ENCODE assay signal across 22 mouse cellular contexts in the genomic region with DNA sequence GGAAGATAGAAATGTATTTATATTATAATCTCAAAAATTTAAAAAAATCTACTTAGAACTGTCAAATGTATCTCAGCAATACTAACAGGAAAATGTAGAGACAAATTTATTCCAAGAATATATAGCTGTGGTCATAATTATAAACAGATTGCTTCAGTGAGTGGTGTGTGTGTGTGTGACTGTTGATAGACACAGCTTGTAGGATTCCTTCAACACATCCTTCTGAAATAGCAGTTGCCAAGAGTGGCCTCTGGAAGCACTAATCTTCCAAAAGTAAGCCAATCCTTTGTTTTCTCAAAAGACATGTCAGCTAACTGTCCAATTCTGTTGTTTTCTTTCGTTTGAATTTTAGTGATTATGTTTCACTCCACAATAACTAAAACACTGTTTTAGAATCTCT.
DNase-seq lines count a peak whose midpoint lies in the region; ATAC-seq and TF ChIP-seq lines count a peak whose summit lies in the region.
"Had no signal": no experiment of that assay in that cellular context is flagged by ENCODE, and none has a peak within 500 bp of the region (broad histone marks: within the 10 kb centered on the region; RNA-seq: fewer than 3 reads in every experiment).

No protein-coding gene starts in this region.

- H3K27ac ChIP-seq in lung, embryonic 14.5 days (ENCODE audit: low read depth): 0 out of 2 replicates have a peak overlapping the region, but pooled peaks have one; percentile 6
- H3K27ac ChIP-seq in lung, embryonic 16.5 days (ENCODE audit: low read length): no peak overlapping the region; the same call in 1 of the 2 replicates
- H3K27ac ChIP-seq: embryonic facial prominence, embryonic 12.5 days; embryonic facial prominence, embryonic 15.5 days; forebrain, embryonic 10.5 days; forebrain, embryonic 12.5 days had no signal

- no peaks in the 10 kb centered on the region for H3K9me3 ChIP-seq in lung, embryonic 14.5 days (ENCODE audit: low read depth, low read length)
- no peaks in the 10 kb centered on the region for H3K9me3 ChIP-seq in lung, embryonic 16.5 days (ENCODE audit: control insufficient read depth, low read length)
- H3K9me3 ChIP-seq: embryonic facial prominence, embryonic 12.5 days; embryonic facial prominence, embryonic 15.5 days; forebrain, embryonic 10.5 days; forebrain, embryonic 12.5 days had no signal

- no peak overlapping the region for H3K4me2 ChIP-seq in lung, embryonic 14.5 days
- H3K4me2 ChIP-seq in lung, embryonic 16.5 days (ENCODE audit: low read depth, low read length): no peak overlapping the region
- H3K4me2 ChIP-seq: embryonic facial prominence, embryonic 12.5 days; embryonic facial prominence, embryonic 15.5 days; forebrain, embryonic 12.5 days had no signal

- no peaks in the 10 kb centered on the region for H3K4me1 ChIP-seq in lung, embryonic 14.5 days (ENCODE audit: insufficient read depth)
- no peaks in the 10 kb centered on the region; the same call in 1 of the 2 replicates for H3K4me1 ChIP-seq in lung, embryonic 16.5 days (replicated peaks; ENCODE audit: control insufficient read depth, insufficient read depth, low read length)
- H3K4me1 ChIP-seq: embryonic facial prominence, embryonic 12.5 days; embryonic facial prominence, embryonic 15.5 days; forebrain, embryonic 10.5 days; forebrain, embryonic 12.5 days had no signal

- no peaks in the 10 kb centered on the region for H3K36me3 ChIP-seq in lung, embryonic 14.5 days (ENCODE audit: insufficient read depth)
- no peaks in the 10 kb centered on the region for H3K36me3 ChIP-seq in lung, embryonic 16.5 days (ENCODE audit: control insufficient read depth, insufficient read depth, low read length)
- H3K36me3 ChIP-seq: embryonic facial prominence, embryonic 12.5 days; embryonic facial prominence, embryonic 15.5 days; forebrain, embryonic 10.5 days; forebrain, embryonic 12.5 days had no signal

- H3K9ac ChIP-seq in lung, embryonic 14.5 days: no peak overlapping the region
- no peak overlapping the region for H3K9ac ChIP-seq in lung, embryonic 16.5 days (ENCODE audit: low read length)
- H3K9ac ChIP-seq: embryonic facial prominence, embryonic 12.5 days; embryonic facial prominence, embryonic 15.5 days; forebrain, embryonic 12.5 days had no signal

- H3K4me3 ChIP-seq in lung, embryonic 14.5 days (ENCODE audit: low read depth, low read length): no peak overlapping the region
- H3K4me3 ChIP-seq in lung, embryonic 16.5 days (ENCODE audit: low read length): no peak overlapping the region
- H3K4me3 ChIP-seq: embryonic facial prominence, embryonic 12.5 days; embryonic facial prominence, embryonic 15.5 days; erythroblast, embryonic 14.5 days; forebrain, embryonic 10.5 days; forebrain, embryonic 12.5 days had no signal

- no peak for TF ChIP-seq CTCF in lung, embryonic 14.5 days (IDR thresholded peaks at IDR 0.05; ENCODE audit: low read depth)

- peak; percentile 71; the same call in 1 of the 2 replicates for ATAC-seq in lung, embryonic 14.5 days (ENCODE audit: insufficient read depth)
- peak; percentile 88 for ATAC-seq in lung, embryonic 16.5 days (ENCODE audit: low read depth)
- ATAC-seq: forebrain, embryonic 14.5 days; forebrain, embryonic 16.5 days had no signal

- no peaks in the 10 kb centered on the region for H3K27me3 ChIP-seq in lung, embryonic 14.5 days (ENCODE audit: insufficient read depth, low read length)
- H3K27me3 ChIP-seq in lung, embryonic 16.5 days (ENCODE audit: control insufficient read depth, insufficient read depth, low read depth, low read length): no peaks in the 10 kb centered on the region
- H3K27me3 ChIP-seq: embryonic facial prominence, embryonic 12.5 days; embryonic facial prominence, embryonic 15.5 days; forebrain, embryonic 12.5 days had no signal

- 45% methylated on average over 1 of the region's 1 CpGs for WGBS in lung, embryonic 14.5 days
- WGBS in lung, embryonic 16.5 days: 60% methylated on average over 1 of the region's 1 CpGs

- peak; percentile 68 for DNase-seq in lung, embryonic 14.5 days
- no peak for DNase-seq in lung, postnatal 14 days
- DNase-seq in lung, postnatal 36 days: no peak
- peak; percentile 5 for DNase-seq in lung, postnatal 10 days
- no peak for DNase-seq in lung, adult 18-20 months
- DNase-seq: adrenal gland, postnatal 10 days; adrenal gland, postnatal 25 days; cerebellum, adult 11 months; cerebellum, adult 18-20 months; cerebellum, adult 8-10 months; cerebellum, adult 9-11 months; cerebellum, postnatal 14 days; cerebellum, postnatal 36 days; embryo, embryonic 11 days had no signal

Comparison
In these comparisons a context has a peak if more than half of its experiments do, and no peak if none do; other contexts are left out.
1. DNase-seq: peak in lung, embryonic 14.5 days (single experiment) and lung, postnatal 10 days (single experiment); none in lung, postnatal 14 days (single experiment), lung, postnatal 36 days (single experiment) and lung, adult 18-20 months (0 of 2).